Mouse (Mus musculus): ENCODE data around the gene Clrn2.

DNA sequence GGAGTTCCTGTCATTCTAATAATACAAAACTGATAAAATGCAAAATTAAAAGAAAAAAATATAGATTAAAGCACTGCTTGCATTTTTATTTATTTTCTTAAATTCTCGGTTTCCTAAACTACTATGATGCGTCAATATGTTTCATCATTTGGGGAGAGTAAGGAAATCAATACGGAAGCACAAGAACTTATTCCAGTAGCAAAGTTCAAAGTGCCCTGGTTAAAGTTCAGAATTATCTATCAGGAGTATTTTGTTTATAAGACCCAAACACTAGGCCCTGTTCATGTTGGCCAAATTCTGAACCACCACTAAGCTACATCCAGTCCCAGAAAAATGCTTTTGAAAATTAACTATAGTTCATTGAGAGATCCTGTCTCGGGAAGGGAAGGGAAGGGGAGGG, 21.2 kb downstream of the Clrn2 start:
- TF ChIP-seq POLR2A (IDR thresholded peaks at IDR 0.05; ENCODE audit: low read depth, low read length), result no peak
- no peak for TF ChIP-seq CTCF (IDR thresholded peaks at IDR 0.05; ENCODE audit: extremely low read depth, insufficient read length, insufficient replicate concordance, low read depth, low read length)
